Mouse (Mus musculus) Muller cell, postnatal 12 days (primary cell): Measurements from ENCODE around the gene Fgfr2.

ENCODE experiments used
- DNase-seq: peaks from one replicate; pipeline ENCODE4 v3.0.0-alpha.2; 2015; ENCODE audit errors: inconsistent ontology term

Gene Fgfr2

DNA sequence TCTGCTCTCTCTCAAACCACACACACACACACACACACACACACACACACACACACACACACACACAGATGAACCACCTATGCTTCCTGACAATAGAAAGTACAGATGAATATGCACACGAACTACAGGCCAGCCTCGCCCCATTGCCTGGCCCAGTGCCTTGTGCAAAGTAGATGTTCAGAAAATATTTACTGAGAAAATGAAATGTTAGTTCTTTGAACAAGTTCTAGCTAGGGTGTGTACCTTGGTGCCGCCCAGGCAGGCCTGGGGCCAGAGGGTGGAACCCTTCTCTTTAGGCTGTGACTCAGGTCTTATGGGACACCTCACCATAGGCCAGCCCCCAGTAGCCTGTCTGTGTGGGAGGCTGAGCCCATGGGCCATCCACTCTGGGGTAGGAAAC lies 891.7 kb downstream of the Fgfr2 start:
- DNase-seq: no peak

DNA sequence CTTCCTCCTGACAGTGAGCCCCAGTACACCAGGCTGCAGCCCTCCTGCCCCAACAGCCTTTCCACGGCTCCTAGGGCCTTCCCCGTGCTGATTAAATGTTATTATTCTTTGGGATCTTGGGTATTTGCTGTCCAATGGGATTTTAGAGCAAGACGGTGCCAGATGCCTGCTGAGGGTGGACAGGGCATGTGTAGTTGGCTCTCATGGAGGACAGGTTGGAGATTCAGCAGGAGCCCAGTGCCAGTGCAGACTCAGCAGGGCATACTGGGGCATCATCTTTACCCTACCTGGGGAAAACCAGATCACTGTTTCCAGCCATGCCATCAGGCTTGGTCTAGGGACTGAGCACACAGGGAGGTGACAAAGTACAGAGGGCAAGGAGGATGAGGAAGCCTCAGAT lies 892.2 kb downstream of the Fgfr2 start:
- DNase-seq: no peak

DNA sequence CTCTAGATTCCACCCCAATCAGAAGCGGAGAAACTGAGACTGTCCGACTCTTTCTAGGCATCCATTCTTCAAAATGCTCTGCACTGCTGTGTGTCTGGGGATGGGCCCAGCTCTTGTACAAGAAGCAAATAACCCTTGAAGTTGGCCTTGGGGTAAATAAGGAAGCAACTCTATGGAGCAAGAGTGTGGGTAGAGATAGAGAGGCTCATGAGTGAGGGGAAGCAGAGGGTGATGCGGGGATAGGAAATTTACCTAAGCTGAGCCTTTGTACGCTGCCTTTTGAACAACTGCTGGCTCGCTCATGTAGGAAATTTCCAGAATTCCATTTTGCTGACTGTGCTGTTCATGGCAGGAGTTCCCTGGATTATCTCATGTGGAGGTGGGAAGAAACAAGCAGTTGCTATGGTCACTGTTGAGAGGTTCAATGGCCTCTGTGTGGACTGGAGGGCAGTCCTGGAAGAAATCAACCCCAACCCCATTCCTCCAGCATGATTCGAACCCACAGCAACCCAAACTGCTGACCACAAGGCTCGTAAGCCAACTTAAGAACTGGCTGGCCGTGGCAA lies 896.0 kb downstream of the Fgfr2 start:
- peak; percentile 87 for DNase-seq

DNA sequence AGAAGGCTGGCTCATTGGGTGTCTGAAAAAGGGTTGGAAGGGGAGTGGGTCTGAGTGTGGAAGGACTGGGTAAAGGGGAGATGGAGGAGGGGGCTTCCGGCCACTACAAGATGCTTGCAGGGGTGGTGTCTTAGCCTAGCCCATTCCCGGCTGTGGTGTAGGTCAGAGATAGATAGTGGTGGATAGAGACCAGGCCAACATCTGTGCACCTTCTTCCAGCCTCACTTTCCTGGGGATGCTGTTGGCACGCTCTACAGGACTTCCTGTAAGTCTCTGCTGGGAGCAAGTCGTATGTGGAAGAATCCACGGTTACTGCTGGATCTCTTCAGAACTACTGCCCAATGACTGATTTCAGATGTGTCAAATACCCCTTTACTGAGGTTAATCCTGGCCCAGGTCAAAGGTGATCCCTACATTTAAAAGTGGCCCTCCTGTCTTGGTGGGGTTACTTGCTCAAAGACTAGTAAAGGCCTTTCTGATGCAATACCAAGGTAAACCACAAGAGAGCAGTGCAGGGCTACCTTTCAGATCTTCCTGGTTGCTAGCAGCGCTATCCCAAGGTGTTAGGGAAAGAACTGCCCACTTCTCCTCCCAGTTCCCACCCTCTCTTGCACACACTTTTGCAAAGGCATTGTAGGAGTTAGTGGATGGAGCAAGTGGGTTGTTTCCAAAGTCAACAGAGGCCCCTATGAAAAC lies 896.6 kb downstream of the Fgfr2 start:
- DNase-seq: peak; percentile 76

DNA sequence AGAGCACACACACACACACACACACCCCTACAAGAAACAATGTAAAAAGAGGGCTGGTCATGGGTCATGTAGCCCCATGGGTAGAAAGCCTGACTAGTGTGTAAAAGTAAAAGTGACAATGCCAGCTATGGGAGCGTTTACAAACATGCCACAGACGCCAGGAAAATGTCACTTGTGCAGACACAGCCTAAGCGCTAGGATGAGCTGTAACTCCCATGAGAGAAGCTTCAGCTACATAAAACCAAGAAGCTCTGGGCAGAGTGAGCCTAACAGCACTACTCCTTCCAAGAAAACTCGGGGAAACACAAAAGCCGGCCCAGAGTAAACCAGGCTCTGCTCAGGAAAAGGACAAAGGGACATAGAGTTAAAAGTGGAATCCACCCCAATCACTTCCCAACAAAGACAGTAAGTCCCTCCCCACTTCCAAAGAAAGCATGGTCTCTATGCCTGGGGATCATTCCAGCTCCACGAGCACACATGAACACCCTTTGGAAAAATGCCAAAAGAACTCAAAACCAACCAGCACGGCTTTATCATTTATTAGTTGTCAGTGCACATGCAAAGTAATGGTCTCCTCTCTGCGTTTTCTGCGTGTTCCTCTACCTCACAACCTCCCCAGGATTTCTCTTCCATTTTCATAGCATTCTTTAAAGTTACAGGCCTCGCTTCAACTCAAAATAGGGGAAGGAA lies 899.6 kb downstream of the Fgfr2 start:
- no peak for DNase-seq

DNA sequence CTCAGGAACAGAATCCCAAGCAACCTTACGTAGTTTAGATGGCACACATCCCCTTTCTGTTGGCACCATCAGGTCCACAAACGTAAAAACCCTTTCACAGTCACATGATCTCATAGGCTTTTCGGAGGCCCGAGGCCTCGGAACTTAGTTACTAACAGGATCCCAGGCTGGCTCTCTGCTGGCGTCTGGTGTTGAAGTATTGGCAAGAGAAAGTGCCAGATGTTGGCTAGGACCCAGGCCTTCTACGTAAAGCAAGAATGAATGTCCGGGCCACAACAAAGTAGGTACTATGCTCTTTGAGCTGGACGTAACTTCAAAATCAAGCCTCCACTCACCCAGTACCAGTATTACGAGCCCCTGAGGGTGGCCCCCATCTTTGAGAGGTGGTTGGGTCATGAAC lies 909.1 kb downstream of the Fgfr2 start:
- peak; percentile 11 for DNase-seq

DNA sequence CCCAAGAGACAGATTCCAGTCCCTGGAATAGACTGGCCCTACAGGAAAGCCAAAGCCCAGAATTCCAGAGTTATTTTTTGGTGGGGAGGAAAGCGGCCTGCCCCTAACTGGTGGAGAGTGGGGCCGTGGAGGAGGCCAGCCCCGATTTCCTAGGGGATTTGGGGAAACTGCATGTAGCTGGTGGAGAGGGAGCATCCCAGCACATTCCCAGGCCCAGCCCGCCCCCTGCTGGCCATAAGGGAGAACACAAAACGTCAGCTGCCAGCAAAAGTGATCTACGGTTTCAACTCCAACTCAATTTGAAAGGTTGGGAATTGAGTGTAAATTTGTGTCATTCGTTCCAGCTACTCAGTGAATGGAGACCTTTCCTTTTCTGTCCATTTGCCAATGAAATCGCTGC lies 909.7 kb downstream of the Fgfr2 start:
- peak; percentile 81 for DNase-seq

DNA sequence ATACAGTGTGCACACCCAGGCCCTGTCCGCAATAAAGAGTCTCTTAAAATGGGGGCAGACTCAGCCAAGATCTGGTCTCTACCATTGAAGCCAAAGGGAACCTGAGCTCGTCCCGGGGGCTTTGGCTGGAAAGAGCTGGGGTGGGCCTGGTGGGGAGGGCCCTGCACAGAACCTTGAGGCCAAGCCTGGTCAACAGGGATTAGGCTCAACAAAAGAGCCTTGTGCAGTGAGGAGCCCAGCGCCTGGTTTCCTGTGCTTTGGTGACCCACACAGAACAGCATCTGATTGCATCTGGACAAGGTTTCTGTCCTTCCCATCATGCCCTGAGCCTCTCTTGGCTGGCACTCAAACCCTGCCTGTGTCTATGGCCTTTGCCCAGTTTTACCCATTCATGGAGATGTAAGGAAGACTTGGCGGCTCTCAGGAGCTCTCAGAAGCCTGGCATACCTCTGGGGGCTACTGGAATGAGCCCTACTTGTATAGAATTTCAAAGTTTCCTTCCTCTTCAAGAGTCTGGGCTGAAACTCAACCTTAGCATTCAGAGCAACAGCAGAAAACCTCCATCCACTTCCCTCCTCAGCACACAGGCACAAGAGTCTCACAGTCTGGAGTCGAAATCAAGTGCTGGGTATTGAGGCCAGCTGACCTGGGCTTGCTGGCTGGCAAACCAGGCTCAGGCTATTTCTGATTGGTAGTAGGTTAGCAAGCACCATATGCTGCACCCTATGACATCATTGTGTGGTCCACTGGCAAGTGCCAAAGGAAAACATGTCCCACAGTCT lies 911.0 kb downstream of the Fgfr2 start:
- DNase-seq: peak; percentile 73

DNA sequence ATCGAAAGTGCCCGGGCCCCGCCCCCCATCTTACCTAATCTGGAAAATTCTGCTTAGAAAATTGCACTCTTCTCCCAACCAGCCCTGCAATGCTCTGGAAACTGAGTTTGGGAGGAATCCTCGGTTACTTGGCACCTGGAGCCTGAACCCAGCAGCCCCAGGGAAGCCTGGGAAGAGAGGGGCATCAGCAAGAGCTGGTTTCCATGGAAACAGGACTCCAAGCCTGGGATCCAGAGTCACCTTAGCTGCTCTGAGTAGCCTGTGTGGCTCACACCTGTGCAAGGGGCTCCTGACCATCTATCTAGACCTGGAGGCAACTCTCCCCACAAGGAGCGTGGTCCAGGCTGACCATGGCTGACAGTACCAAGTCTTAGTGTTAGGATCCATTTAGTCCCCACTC lies 912.5 kb downstream of the Fgfr2 start:
- DNase-seq: no peak

DNA sequence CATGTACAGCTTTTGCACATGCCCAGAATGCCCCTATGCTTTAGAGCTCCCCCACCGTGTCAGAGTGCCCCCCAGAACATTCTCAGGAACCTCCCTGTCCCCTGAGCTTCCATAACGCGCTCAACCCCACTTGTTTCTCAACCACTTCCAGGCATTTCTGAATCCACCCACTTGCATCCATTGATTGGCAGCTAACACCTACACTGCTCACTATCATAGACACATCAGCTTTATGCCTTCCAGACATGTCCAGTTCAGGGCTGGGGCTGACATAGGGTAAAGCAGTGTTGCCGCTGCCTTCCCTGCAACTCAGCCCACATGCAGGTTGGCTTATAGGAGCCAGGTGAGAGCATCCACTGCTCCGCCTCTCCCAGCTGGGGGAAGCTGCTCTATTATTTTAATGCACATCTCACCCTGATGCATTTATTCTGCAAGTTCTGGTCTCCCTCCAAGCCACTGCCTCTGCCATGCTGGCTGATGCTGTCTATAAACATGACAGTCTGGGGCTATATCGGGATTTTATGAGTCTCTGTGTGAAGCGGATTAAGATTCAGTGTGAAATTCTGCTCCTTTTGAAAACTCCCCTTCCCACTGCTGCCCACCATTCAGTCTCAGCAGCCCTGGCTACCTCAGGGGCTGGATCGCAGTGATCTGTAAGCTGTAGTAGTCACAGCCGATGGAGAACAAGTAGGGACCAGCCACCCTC lies 914.1 kb downstream of the Fgfr2 start:
- no peak for DNase-seq

DNA sequence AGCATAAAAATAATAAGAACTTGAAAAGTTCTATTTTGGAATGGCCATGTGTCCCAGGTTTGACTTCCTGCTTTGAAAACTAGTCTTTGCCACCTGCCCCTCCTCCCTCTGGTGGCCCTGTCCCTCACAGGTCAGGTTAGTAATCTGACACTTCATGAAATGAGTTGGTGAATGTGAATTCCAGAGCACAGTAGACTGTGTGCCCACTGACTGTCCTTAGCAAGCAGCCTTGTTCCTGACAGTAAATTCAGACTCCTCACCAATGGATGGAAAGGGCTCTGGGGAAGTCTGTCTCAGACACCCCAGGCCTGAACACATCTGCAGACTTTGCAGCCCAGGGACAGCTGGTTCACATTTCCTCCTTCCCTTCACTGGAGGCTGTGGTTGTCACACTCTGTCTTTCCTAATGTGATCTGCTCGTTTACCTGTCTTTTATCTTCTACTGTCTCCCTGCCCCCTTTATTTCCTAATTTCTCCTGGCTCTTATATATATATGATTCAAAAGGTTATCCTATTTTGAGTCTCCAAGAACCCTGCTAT lies 919.0 kb downstream of the Fgfr2 start:
- no peak for DNase-seq

DNA sequence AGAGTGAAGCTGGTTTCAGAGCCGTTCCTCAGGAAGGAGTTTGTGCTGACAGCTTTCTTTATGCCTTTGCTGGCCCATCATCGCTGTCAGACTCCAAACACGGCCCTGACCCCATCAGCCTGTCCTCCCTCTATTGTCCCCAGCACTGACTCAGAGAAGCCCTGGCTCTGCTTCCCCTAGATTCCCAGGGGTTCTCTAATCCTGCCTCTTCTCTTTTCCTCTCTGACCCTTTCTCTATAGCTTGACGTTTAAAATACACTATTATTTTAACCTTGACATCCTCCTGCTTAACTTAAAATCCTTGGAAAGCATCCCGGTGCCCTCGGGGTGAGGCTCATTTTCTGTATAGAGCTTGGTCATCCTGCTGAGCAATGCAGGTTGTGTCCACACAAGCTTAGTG lies 923.5 kb downstream of the Fgfr2 start:
- no peak for DNase-seq

DNA sequence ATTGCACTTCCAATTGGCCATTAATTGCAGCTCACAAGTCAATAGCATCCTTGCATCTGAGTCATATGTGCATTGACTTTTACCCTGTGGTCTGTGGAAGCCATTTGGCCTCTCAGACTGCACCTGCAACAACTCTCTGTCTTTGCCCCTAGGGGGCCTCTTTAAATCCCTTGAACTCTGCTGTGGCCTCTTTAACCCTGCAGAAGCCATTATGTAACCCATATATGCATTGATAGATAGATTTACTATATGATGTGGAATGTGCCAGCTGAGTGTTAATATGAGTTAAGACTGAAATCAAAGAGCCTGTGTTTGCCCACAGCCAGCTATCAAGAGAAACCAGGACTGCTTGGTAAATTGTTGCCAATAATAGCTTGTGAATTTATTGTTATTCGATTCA lies 924.3 kb downstream of the Fgfr2 start:
- DNase-seq: no peak

DNA sequence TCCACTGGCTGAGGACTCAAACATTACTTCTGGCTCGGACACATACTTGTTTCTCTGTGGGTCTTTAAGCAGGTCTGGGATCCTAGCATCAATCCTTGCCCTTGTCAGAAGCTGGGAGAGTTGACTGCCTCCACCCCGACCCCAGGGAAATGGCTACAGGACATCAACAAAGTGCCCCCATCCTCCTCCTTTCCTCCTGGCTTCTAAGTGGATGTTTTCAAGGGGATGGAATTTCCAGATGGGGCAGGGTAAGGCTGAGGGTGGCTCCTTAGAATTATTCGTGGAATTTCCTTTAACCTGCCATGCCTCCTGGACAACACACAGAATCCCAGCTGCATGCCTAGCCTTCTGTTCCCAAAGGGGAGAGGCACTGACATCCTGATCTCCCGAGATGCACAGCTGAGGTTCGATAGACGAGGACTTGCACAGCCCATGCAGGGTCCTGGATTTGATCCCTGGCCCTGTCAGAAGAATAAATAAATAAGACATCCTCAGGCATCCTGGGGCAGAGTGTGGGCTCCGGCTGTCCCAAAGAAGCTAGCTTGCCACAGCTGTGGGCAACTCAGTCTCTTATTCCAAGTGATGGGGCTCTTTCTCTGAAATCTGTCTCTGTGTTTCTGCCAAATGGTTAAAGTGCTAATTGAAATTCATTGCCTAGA lies 925.2 kb downstream of the Fgfr2 start:
- DNase-seq: no peak

DNA sequence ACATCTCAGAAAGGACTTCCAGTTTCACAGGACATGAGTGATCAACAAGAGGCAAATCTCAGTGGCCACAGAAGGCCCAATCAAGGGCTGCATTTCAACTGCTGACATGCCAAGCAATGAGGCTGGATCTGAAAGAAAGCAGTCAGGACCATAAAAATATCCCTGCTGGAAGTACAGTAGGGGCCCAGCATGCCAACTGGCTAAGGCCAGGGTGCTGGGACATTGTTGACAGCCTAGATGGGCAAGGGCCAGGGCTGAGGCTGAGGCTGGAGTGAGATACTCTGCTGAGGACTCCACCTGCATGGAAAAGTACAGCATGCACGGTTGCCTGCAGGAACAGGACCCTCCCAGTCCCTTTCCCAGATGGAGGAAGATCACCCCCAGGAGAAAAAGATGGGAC lies 926.6 kb downstream of the Fgfr2 start:
- no peak for DNase-seq

DNA sequence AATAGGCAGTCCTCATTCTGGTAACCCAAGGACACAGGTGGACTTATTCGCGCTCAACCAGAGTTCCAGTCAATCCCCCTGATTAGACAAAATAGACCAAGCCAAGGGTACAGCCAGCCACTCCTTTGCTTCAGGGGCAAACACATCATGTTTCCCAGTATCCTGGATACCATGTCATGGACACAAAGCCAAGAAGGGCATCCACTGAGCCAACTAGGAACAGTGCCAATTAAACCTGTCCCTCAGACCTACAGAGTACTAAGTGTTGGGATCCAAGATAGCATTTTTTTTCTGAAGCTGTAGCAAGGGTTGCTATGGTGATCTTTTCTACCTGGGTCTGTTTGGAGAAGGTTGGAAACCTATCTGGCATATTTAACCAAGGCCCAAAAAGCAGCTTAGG lies 929.5 kb downstream of the Fgfr2 start:
- DNase-seq: no peak

DNA sequence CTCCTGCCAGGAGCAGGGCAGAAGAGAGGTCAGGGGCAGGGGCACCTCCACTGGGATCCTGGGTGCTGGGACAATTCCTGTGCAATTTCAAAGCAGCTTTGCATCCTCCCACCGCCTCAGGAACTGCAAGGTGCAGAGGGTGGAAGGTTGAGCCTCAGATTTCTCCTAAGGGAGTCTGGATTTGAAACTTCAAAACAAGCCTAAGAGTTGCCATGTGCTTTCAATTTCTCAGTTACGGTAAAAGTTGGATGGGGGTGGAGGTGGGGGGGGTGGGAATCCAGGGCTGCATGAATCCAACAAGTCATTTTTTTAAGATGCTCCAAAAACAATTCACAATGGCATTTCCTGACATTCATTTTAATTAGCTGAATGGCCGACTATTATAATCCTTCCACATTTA lies 935.7 kb downstream of the Fgfr2 start:
- no peak for DNase-seq

DNA sequence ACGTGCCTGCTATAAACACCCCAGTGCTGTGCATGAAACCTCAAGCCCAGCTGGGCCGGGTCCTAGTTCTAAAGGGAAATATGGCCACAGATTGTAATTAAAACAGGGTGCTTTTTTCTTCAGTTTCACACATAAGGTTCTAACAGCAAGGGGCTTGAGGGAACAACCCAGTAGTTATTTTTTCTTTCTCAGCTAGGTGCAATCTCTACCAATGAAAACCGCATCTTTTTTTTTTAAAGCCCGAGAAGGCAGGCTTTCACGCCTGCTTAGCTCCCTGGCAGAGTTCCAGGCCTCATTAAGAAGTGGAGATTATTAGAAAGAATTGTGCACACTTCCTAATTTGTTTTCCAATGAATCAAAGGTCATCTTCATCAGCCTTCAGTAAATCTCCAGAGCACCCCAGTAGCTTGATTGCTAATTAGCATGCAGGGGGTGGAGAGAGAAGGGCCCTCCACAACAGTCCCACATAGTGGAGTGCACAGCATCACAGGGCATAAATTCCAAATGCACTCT lies 939.2 kb downstream of the Fgfr2 start:
- DNase-seq: peak; percentile 70

DNA sequence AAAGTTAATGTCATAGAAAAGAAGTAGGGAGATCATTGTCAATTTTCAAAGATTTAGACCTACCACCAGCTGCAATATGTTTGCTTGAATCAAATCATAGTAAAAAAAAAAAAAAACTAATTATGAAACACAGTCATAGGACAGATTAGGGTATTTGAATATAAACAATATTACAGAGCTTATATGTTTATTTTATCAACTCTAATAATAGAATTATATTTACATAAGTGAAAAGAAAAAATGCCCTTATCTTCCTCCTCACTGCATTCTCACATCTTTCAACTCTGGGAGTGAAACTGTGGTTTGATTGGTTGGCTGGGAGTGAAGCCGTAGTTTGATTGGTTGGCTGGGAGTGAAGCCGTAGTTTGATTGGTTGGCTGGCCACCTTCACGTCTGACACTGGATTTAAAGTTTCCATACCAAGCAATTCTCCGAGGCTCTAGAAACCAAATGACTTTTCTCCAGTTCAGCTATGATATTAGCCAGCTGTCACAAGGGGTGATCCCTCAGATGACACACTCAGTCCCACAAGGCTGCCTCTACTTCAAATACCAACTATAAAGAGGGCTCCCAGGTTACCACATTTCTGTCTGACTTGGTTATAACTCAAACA lies 941.5 kb downstream of the Fgfr2 start:
- no peak for DNase-seq

DNA sequence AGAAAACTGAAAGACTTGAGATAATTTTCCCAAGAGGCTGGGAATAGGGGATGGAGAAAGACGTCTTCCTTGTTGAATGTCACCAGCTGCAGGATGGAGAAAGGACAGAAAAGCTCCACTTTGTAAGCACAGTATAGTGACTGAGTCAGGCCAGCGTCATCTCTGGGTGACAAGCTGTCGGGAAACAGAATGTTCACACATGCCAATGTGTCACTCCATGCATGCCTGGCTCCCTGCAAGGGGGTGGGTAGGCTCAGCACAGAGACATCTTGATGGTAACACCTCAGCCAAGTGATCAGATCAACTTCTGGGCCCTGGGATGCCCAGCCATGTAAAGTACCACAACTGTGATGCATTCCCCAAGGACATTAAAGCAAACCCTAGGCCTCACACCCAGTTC lies 942.1 kb downstream of the Fgfr2 start:
- no peak for DNase-seq
